Mouse (Mus musculus): Measurements from ENCODE around the gene Tmem52.

Tmem52 gene

DNA sequence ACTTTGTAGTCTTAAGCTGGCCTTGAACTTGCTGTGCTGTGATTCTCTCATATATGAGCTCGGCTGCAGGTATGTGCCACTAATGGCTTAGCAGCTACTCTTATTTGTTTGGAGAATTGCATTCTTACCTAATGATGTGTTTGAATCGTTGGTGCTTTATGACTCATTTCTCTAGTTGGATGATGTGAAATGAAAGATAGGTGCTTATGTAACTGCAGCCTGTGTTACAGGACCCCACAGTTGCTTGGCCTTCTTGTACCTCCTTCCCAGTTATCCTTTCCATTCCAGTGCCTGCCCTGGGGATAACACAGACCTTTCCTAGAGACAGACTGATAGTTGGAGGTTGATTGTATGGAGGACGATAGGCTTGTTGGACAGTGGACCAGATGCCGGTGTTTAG, 39.7 kb downstream of the Tmem52 start:
- DNase-seq (ENCODE audit: low read depth, low spot score): no peak

DNA sequence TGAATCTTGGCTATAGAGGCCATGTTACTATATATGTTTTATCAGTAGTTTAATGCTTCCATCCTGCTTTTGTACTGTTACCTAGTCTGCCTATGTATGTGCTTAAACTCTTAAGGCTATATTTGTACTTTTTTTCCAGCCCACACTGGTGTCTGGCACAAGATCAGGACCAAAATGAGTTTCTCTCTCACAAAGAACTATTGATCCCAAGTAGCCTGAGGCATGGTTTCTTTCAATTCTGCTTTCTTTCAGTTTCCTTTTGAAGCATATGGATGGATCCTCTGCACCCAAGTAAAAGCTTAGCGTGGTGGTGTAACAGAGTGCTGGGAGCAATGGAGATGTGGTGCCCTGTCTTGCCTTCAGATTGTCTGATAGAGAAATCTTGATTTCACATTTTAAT, 42.1 kb downstream of the Tmem52 start:
- no peak for DNase-seq (ENCODE audit: low read depth, low spot score)

DNA sequence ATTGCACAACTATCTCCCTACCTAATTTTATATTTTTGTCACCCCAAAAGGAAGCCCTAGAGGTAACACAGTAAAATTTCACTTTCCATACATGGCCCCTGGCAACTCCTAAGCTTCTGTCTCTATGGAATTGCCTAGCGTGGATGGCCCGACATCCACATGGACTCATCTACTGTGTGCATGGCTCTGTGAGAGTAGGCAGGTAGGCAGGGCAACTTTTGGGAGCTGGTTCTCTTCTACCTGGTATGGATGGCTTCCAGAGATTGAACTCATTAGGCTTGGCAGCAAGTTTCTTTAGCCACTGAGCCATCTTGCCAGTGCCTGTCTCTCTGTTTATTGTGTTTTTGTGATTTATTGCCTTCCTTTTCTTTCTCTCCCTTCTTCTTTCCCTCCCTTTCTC, 45.9 kb downstream of the Tmem52 start:
- no peak for DNase-seq (ENCODE audit: low read depth, low spot score)

DNA sequence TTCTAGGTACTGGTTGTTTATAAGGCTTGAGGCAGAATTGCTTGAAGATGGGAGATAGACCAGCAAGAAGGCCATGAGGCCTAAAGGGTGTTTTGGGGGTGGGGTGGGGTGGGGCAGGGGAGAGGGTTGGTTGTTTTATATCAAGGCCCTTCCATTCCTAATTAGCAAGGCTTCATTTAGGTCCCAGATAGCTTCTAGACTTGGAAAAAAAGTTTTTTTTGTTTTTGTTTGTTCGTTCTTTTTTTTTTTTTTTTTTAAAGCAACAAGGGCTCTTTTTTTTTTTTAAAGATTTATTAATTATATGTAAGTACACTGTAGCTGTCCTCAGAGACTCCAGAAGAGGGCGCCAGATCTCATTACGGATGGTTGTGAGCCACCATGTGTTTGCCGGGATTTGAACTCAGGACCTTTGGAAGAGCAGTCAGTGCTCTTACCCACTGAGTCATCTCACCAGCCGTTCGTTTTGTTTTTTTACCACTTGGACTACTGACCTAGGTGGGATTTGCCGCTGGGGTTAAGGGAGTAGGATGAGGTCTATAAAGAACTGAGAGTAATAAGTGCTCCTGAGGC, 49.1 kb downstream of the Tmem52 start:
- no peak for DNase-seq (ENCODE audit: low read depth, low spot score)
